Mouse (Mus musculus) CH12.LX (cell line): ENCODE results near the gene Gm48551. TPM values are rescaled to one million over a fixed set of nuclear protein-coding genes. Genes with fewer than 3 reads are reported as not detected.

ENCODE experiments used
- DNase-seq: peaks from one replicate; pipeline ENCODE4 v3.0.0-alpha.2; 2013; ENCODE audit errors: extremely low read depth
- H3K27ac ChIP-seq: 2 replicates; pipeline ENCODE4 v1.5.1; 2012; ENCODE audit warnings: low read depth, mild to moderate bottlenecking, control low read depth, moderate library complexity; ENCODE audit not compliant: insufficient read depth
- H3K27me3 ChIP-seq: replicated peaks from 2 replicates; pipeline ENCODE3; 2012; ENCODE audit warnings: inconsistent platforms
- H3K36me3 ChIP-seq, 2 experiments: replicated peaks in 1 of 2; 2 replicates each; pipeline versions ENCODE3 to v1.6.1; 2012; ENCODE audit warnings: inconsistent platforms in 1 of 2, low read length in 1 of 2, mild to moderate bottlenecking in 1 of 2, mixed read lengths in 1 of 2, moderate library complexity in 1 of 2; ENCODE audit not compliant: control insufficient read depth in 1 of 2, insufficient read depth in 1 of 2
- H3K4me1 ChIP-seq, 2 experiments: 2 replicates each; pipeline ENCODE4 v1.6.1; 2012; ENCODE audit warnings: inconsistent platforms in 1 of 2, moderate library complexity in 1 of 2; ENCODE audit not compliant: insufficient read depth in 2 of 2, control insufficient read depth in 1 of 2
- H3K4me2 ChIP-seq: 2 replicates; pipeline ENCODE4 v1.6.1; 2012; ENCODE audit warnings: low read depth, mild to moderate bottlenecking, control low read depth; ENCODE audit not compliant: poor library complexity, insufficient read depth, severe bottlenecking
- H3K4me3 ChIP-seq, 3 experiments: fragments of 150-350 bp in 1 of 3; sonication (generic) in 1 of 3; replicated peaks in 1 of 3; 2 replicates each; pipeline versions ENCODE3 to v1.5.1; 2011 to 2012; ENCODE audit warnings: low read depth in 2 of 3, low read length in 2 of 3, mild to moderate bottlenecking in 2 of 3, moderate library complexity in 2 of 3, control low read depth in 1 of 3, improper control_type of control experiment in 1 of 3, inconsistent platforms in 1 of 3, mixed read lengths in 1 of 3; ENCODE audit not compliant: poor library complexity in 1 of 3
- H3K79me2 ChIP-seq: replicated peaks from 2 replicates; pipeline ENCODE4 v1.6.1; 2012; ENCODE audit warnings: mild to moderate bottlenecking, moderate library complexity; ENCODE audit not compliant: control insufficient read depth, poor library complexity, insufficient read depth, severe bottlenecking; ENCODE audit errors: extremely low read depth
- H3K9ac ChIP-seq: 2 replicates; pipeline ENCODE4 v1.6.1; 2012; ENCODE audit warnings: low read depth, mild to moderate bottlenecking, control low read depth, moderate library complexity; ENCODE audit not compliant: insufficient read depth
- H3K9me3 ChIP-seq: replicated peaks from 2 replicates; pipeline ENCODE3; 2012; ENCODE audit warnings: low read length, inconsistent platforms, mixed read lengths
- E2F4 ChIP-seq: IDR thresholded peaks from 2 replicates; pipeline ENCODE4 v1.6.1; 2011; ENCODE audit warnings: low read depth, low read length, improper control_type of control experiment; ENCODE audit not compliant: insufficient replicate concordance
- EP300 ChIP-seq: IDR thresholded peaks from 2 replicates; pipeline ENCODE4 v1.6.1; 2011; ENCODE audit warnings: low read length, improper control_type of control experiment
- GABPA ChIP-seq: IDR thresholded peaks from 2 replicates; pipeline ENCODE4 v1.6.1; 2012; ENCODE audit warnings: low read depth, low read length, improper control_type of control experiment, inconsistent platforms; ENCODE audit not compliant: insufficient replicate concordance
- JUND ChIP-seq: conservative IDR thresholded peaks from 2 replicates; pipeline ENCODE4 v1.6.1; 2011; ENCODE audit warnings: low read depth, low read length, improper control_type of control experiment
- MAFK ChIP-seq: IDR thresholded peaks from 2 replicates; pipeline ENCODE4 v1.6.1; 2011; ENCODE audit warnings: low read length, improper control_type of control experiment; ENCODE audit not compliant: insufficient replicate concordance
- MAX ChIP-seq: IDR thresholded peaks from 2 replicates; pipeline ENCODE4 v1.6.1; 2011; ENCODE audit warnings: low read length, improper control_type of control experiment
- MEF2A ChIP-seq: IDR thresholded peaks from 2 replicates; pipeline ENCODE4 v1.6.1; 2014; ENCODE audit warnings: low read depth, mild to moderate bottlenecking, inconsistent platforms, low read length, improper control_type of control experiment, borderline replicate concordance
- NRF1 ChIP-seq: IDR thresholded peaks from 2 replicates; pipeline ENCODE4 v1.6.1; 2014; ENCODE audit warnings: low read depth, mild to moderate bottlenecking, inconsistent platforms, low read length, improper control_type of control experiment, moderate library complexity
- POLR2A ChIP-seq: IDR thresholded peaks from 2 replicates; pipeline ENCODE4 v1.6.1; 2011; ENCODE audit warnings: low read depth, mild to moderate bottlenecking, improper control_type of control experiment, low read length
- RAD21 ChIP-seq: IDR thresholded peaks from 2 replicates; pipeline ENCODE4 v1.6.1; 2011; ENCODE audit warnings: low read depth, mild to moderate bottlenecking, low read length, improper control_type of control experiment, moderate library complexity
- RCOR1 ChIP-seq: conservative IDR thresholded peaks from 2 replicates; pipeline ENCODE4 v1.6.1; 2012; ENCODE audit warnings: low read depth, mild to moderate bottlenecking, inconsistent platforms, low read length, improper control_type of control experiment
- TBP ChIP-seq: conservative IDR thresholded peaks from 2 replicates; pipeline ENCODE4 v1.6.1; 2011; ENCODE audit warnings: low read depth, low read length, improper control_type of control experiment
- TCF12 ChIP-seq: IDR thresholded peaks from 2 replicates; pipeline ENCODE4 v1.6.1; 2014; ENCODE audit warnings: low read depth, mild to moderate bottlenecking, inconsistent platforms, low read length, improper control_type of control experiment
- ZC3H11A ChIP-seq: IDR thresholded peaks from 2 replicates; pipeline ENCODE4 v1.6.1; 2012; ENCODE audit warnings: low read depth, mild to moderate bottlenecking, inconsistent platforms, low read length, improper control_type of control experiment
- ZKSCAN1 ChIP-seq: IDR thresholded peaks from 2 replicates; pipeline ENCODE4 v1.6.1; 2012; ENCODE audit warnings: low read depth, inconsistent platforms, low read length, improper control_type of control experiment, borderline replicate concordance
- ZMIZ1 ChIP-seq: IDR thresholded peaks from 2 replicates; pipeline ENCODE4 v1.6.1; 2012; ENCODE audit warnings: low read depth, mild to moderate bottlenecking, inconsistent platforms, low read length, improper control_type of control experiment
- dilution Hi-C: fragments of 300-500 bp; cut with MboI; formaldehyde crosslinking; loops from 2 replicates; pipeline ENCODE4 v1.14.3; 2020; ENCODE audit warnings: low sequenced_read_pairs; ENCODE audit not compliant: extremely low pct_unique_long_range_greater_than_20kb, extremely low pct_ligation_motif_present
- in situ Hi-C: fragments of 300-500 bp; cut with MboI; formaldehyde crosslinking; loops from 3 replicates; pipeline ENCODE4 v1.14.3; 2019; ENCODE audit warnings: low sequenced_read_pairs, low pct_ligation_motif_present, low pct_unique_long_range_greater_than_20kb, mixed read lengths
- polyA plus RNA-seq: library from polyadenylated mRNA; unstranded; fragments of >175 nt; gene quantifications from 2 replicates; pipeline ENCODE4 v1.2.1, GENCODE M21; 2012; ENCODE audit warnings: low read depth; ENCODE audit not compliant: insufficient read length
- total RNA-seq, 2 experiments: library from RNA; depleted of rRNA; stranded (reverse); fragments of 300-350 nt in 1 of 2; fragments of >200 nt in 1 of 2; gene quantifications; 2 replicates each; pipeline ENCODE4 v1.2.3; 2012 to 2014

The Gm48551 gene
- total and polyA plus RNA-seq, 3 experiments: 1.0 to 3.4 (median 1.2) TPM

- dilution Hi-C loops (no loop called here), in situ Hi-C loops (no loop called here)
- Histone ChIP-seq H3K27ac (peak overlapping the region; percentile 30; the same call in 1 of the 2 replicates), H3K27me3 (no peaks in the 10 kb centered on the region), H3K9ac (no peak overlapping the region), H3K36me3 (peaks cover 26 to 60% of the 10 kb centered on the region in 2 experiments), H3K4me1 (peaks cover 49 to 59% of the 10 kb centered on the region in 2 experiments), H3K9me3 (no peaks in the 10 kb centered on the region), H3K4me2 (peak overlapping the region; percentile 39; the same call in 1 of the 2 replicates), H3K79me2 (peaks cover 8% of the 10 kb centered on the region; the same call in 1 of the 2 replicates), H3K4me3 (no peak overlapping the region)
- no peak for DNase-seq
- no peak for TF ChIP-seq ZKSCAN1
- no peak for TF ChIP-seq MAFK
- TF ChIP-seq E2F4: no peak
- no peak for TF ChIP-seq RCOR1
- TF ChIP-seq RAD21: no peak
- TF ChIP-seq EP300: no peak
- no peak for TF ChIP-seq NRF1
- TF ChIP-seq POLR2A: no peak
- no peak for TF ChIP-seq TBP
Observed at GRCm38 (mm10) chr10:81415146-81415545, 30.9 kb downstream of the Gm48551 start.

GRCm38 (mm10) chr10:81415549-81416310, 31.5 kb downstream of the Gm48551 start:
- H3K9me3 ChIP-seq: no peaks in the 10 kb centered on the region
- no peak overlapping the region for H3K9ac ChIP-seq
- dilution Hi-C loops (no loop called here), in situ Hi-C loops (no loop called here)
- no peak overlapping the region for H3K4me2 ChIP-seq
- no peak for TF ChIP-seq ZC3H11A
- TF ChIP-seq TBP: no peak
- TF ChIP-seq E2F4: no peak
- TF ChIP-seq ZMIZ1: no peak
- no peak for TF ChIP-seq GABPA
- TF ChIP-seq MEF2A: no peak
- TF ChIP-seq NRF1: no peak
- no peak for TF ChIP-seq JUND
- no peak for TF ChIP-seq MAX
- no peak for TF ChIP-seq TCF12
- no peak overlapping the region for H3K4me3 ChIP-seq
- peaks cover 31 to 66% of the 10 kb centered on the region in 2 experiments for H3K36me3 ChIP-seq
- no peaks in the 10 kb centered on the region for H3K27me3 ChIP-seq
- DNase-seq: no peak
- peaks cover 9% of the 10 kb centered on the region; the same call in 1 of the 2 replicates for H3K79me2 ChIP-seq
- no peak overlapping the region for H3K27ac ChIP-seq
- H3K4me1 ChIP-seq: peaks cover 44 to 54% of the 10 kb centered on the region in 2 experiments
